Mouse (Mus musculus): ENCODE measurements at regions not wholly inside any gene's neighbourhood (a gene's known extent, or its start where the extent isn't known, plus 50 kb on each side); places are given as distances from the start of the nearest gene placed in this dataset.

GRCm38 (mm10) chr19:55011341-55011740 lies 115.7 kb downstream of the Gpam start:
- Histone ChIP-seq H3K27ac (ENCODE audit: low read length) (no peak overlapping the region), H3K27me3 (replicated peaks; ENCODE audit: control insufficient read depth, insufficient read depth, low read length) (no peaks in the 10 kb centered on the region), H3K9me3 (ENCODE audit: control insufficient read depth, low read length) (no peaks in the 10 kb centered on the region), H3K9ac (ENCODE audit: low read depth, low read length) (no peak overlapping the region), H3K4me2 (ENCODE audit: low read depth, low read length) (no peak overlapping the region), H3K4me3 (ENCODE audit: low read length) (no peak overlapping the region), H3K36me3 (ENCODE audit: control insufficient read depth, insufficient read depth, low read length) (no peaks in the 10 kb centered on the region), H3K4me1 (ENCODE audit: control insufficient read depth, insufficient read depth, low read length) (no peaks in the 10 kb centered on the region)
- ATAC-seq, result no peak
- 84% methylated on average over 14 of the region's 14 CpGs for WGBS

GRCm38 (mm10) chr19:55008463-55009146 lies 118.4 kb downstream of the Gpam start:
- peak; percentile 55; the same call in 1 of the 2 replicates for ATAC-seq
- 43% methylated on average over 3 of the region's 3 CpGs for WGBS
- H3K27me3 ChIP-seq (replicated peaks; ENCODE audit: control insufficient read depth, insufficient read depth, low read length), result no peaks in the 10 kb centered on the region
- no peaks in the 10 kb centered on the region for H3K4me1 ChIP-seq (ENCODE audit: control insufficient read depth, insufficient read depth, low read length)
- no peak overlapping the region for H3K27ac ChIP-seq (ENCODE audit: low read length)
- H3K4me3 ChIP-seq (ENCODE audit: low read length), result no peak overlapping the region
- no peaks in the 10 kb centered on the region for H3K9me3 ChIP-seq (ENCODE audit: control insufficient read depth, low read length)
- no peaks in the 10 kb centered on the region for H3K36me3 ChIP-seq (ENCODE audit: control insufficient read depth, insufficient read depth, low read length)
- no peak overlapping the region for H3K4me2 ChIP-seq (ENCODE audit: low read depth, low read length)
- no peak overlapping the region for H3K9ac ChIP-seq (ENCODE audit: low read depth, low read length)

- Histone ChIP-seq H3K27ac (ENCODE audit: low read length) (no peak overlapping the region), H3K4me2 (ENCODE audit: low read depth, low read length) (no peak overlapping the region), H3K4me3 (ENCODE audit: low read length) (no peak overlapping the region), H3K9ac (ENCODE audit: low read depth, low read length) (no peak overlapping the region), H3K36me3 (ENCODE audit: control insufficient read depth, insufficient read depth, low read length) (no peaks in the 10 kb centered on the region), H3K4me1 (ENCODE audit: control insufficient read depth, insufficient read depth, low read length) (no peaks in the 10 kb centered on the region), H3K9me3 (ENCODE audit: control insufficient read depth, low read length) (no peaks in the 10 kb centered on the region), H3K27me3 (replicated peaks; ENCODE audit: control insufficient read depth, insufficient read depth, low read length) (no peaks in the 10 kb centered on the region)
- 64% methylated on average over 3 of the region's 3 CpGs for WGBS
- ATAC-seq, result no peak
Observed at GRCm38 (mm10) chr19:54989982-54990381, 137.1 kb downstream of the Gpam start.

GRCm38 (mm10) chr19:54984541-54984940 lies 142.5 kb downstream of the Gpam start:
- H3K4me3 ChIP-seq (ENCODE audit: low read length), result no peak overlapping the region
- H3K27ac ChIP-seq (ENCODE audit: low read length), result no peak overlapping the region
- no peak overlapping the region for H3K4me2 ChIP-seq (ENCODE audit: low read depth, low read length)
- no peaks in the 10 kb centered on the region for H3K36me3 ChIP-seq (ENCODE audit: control insufficient read depth, insufficient read depth, low read length)
- no peaks in the 10 kb centered on the region for H3K27me3 ChIP-seq (replicated peaks; ENCODE audit: control insufficient read depth, insufficient read depth, low read length)
- H3K9ac ChIP-seq (ENCODE audit: low read depth, low read length), result no peak overlapping the region
- H3K9me3 ChIP-seq (ENCODE audit: control insufficient read depth, low read length), result no peaks in the 10 kb centered on the region
- ATAC-seq, result no peak
- 89% methylated on average over 2 of the region's 2 CpGs for WGBS
- no peaks in the 10 kb centered on the region for H3K4me1 ChIP-seq (ENCODE audit: control insufficient read depth, insufficient read depth, low read length)

- Histone ChIP-seq H3K27ac (ENCODE audit: low read length) (no peak overlapping the region), H3K36me3 (ENCODE audit: control insufficient read depth, insufficient read depth, low read length) (no peaks in the 10 kb centered on the region), H3K4me2 (ENCODE audit: low read depth, low read length) (no peak overlapping the region), H3K27me3 (replicated peaks; ENCODE audit: control insufficient read depth, insufficient read depth, low read length) (no peaks in the 10 kb centered on the region), H3K9ac (ENCODE audit: low read depth, low read length) (no peak overlapping the region), H3K4me3 (ENCODE audit: low read length) (no peak overlapping the region), H3K4me1 (ENCODE audit: control insufficient read depth, insufficient read depth, low read length) (no peaks in the 10 kb centered on the region), H3K9me3 (ENCODE audit: control insufficient read depth, low read length) (no peaks in the 10 kb centered on the region)
- ATAC-seq, result peak; percentile 33
- 42% methylated on average over 4 of the region's 4 CpGs for WGBS
Observed at GRCm38 (mm10) chr19:54982801-54983200, 144.2 kb downstream of the Gpam start.

- H3K4me2 ChIP-seq (ENCODE audit: low read depth, low read length), result no peak overlapping the region
- H3K27ac ChIP-seq (ENCODE audit: low read length), result no peak overlapping the region
- H3K36me3 ChIP-seq (ENCODE audit: control insufficient read depth, insufficient read depth, low read length), result no peaks in the 10 kb centered on the region
- 85% methylated on average over 6 of the region's 6 CpGs for WGBS
- no peaks in the 10 kb centered on the region for H3K9me3 ChIP-seq (ENCODE audit: control insufficient read depth, low read length)
- no peak for ATAC-seq
- no peaks in the 10 kb centered on the region for H3K27me3 ChIP-seq (replicated peaks; ENCODE audit: control insufficient read depth, insufficient read depth, low read length)
- no peak overlapping the region for H3K9ac ChIP-seq (ENCODE audit: low read depth, low read length)
- H3K4me1 ChIP-seq (ENCODE audit: control insufficient read depth, insufficient read depth, low read length), result no peaks in the 10 kb centered on the region
- H3K4me3 ChIP-seq (ENCODE audit: low read length), result no peak overlapping the region
Observed at GRCm38 (mm10) chr19:54971440-54972211, 155.4 kb downstream of the Gpam start.

GRCm38 (mm10) chr19:54958328-54958727 lies 168.7 kb downstream of the Gpam start:
- Histone ChIP-seq H3K27me3 (replicated peaks; ENCODE audit: control insufficient read depth, insufficient read depth, low read length) (no peaks in the 10 kb centered on the region), H3K4me1 (ENCODE audit: control insufficient read depth, insufficient read depth, low read length) (no peaks in the 10 kb centered on the region), H3K27ac (ENCODE audit: low read length) (no peak overlapping the region), H3K9ac (ENCODE audit: low read depth, low read length) (no peak overlapping the region), H3K4me3 (ENCODE audit: low read length) (no peak overlapping the region), H3K9me3 (ENCODE audit: control insufficient read depth, low read length) (no peaks in the 10 kb centered on the region), H3K36me3 (ENCODE audit: control insufficient read depth, insufficient read depth, low read length) (no peaks in the 10 kb centered on the region), H3K4me2 (ENCODE audit: low read depth, low read length) (no peak overlapping the region)
- ATAC-seq, result no peak
- WGBS, result 84% methylated on average over 5 of the region's 5 CpGs

GRCm38 (mm10) chr19:54955096-54955495 lies 171.9 kb downstream of the Gpam start:
- H3K36me3 ChIP-seq (ENCODE audit: control insufficient read depth, insufficient read depth, low read length), result no peaks in the 10 kb centered on the region
- ATAC-seq, result no peak
- H3K9ac ChIP-seq (ENCODE audit: low read depth, low read length), result no peak overlapping the region
- no peaks in the 10 kb centered on the region for H3K9me3 ChIP-seq (ENCODE audit: control insufficient read depth, low read length)
- no peak overlapping the region for H3K4me2 ChIP-seq (ENCODE audit: low read depth, low read length)
- no peaks in the 10 kb centered on the region for H3K4me1 ChIP-seq (ENCODE audit: control insufficient read depth, insufficient read depth, low read length)
- WGBS, result 42% methylated on average over 2 of the region's 2 CpGs
- H3K4me3 ChIP-seq (ENCODE audit: low read length), result no peak overlapping the region
- no peaks in the 10 kb centered on the region for H3K27me3 ChIP-seq (replicated peaks; ENCODE audit: control insufficient read depth, insufficient read depth, low read length)
- no peak overlapping the region for H3K27ac ChIP-seq (ENCODE audit: low read length)

GRCm38 (mm10) chr19:54952546-54952945 lies 174.5 kb downstream of the Gpam start:
- H3K27me3 ChIP-seq (replicated peaks; ENCODE audit: control insufficient read depth, insufficient read depth, low read length), result no peaks in the 10 kb centered on the region
- H3K9me3 ChIP-seq (ENCODE audit: control insufficient read depth, low read length), result no peaks in the 10 kb centered on the region
- no peaks in the 10 kb centered on the region for H3K36me3 ChIP-seq (ENCODE audit: control insufficient read depth, insufficient read depth, low read length)
- no peak overlapping the region for H3K27ac ChIP-seq (ENCODE audit: low read length)
- ATAC-seq, result no peak
- no peak overlapping the region for H3K4me2 ChIP-seq (ENCODE audit: low read depth, low read length)
- peaks cover 3% of the 10 kb centered on the region; the same call in 1 of the 2 replicates for H3K4me1 ChIP-seq (ENCODE audit: control insufficient read depth, insufficient read depth, low read length)
- 58% methylated on average over 2 of the region's 2 CpGs for WGBS
- H3K9ac ChIP-seq (ENCODE audit: low read depth, low read length), result no peak overlapping the region
- no peak overlapping the region for H3K4me3 ChIP-seq (ENCODE audit: low read length)

Measured in intestine, embryonic 16.5 days (tissue).